Mouse (Mus musculus) lung, adult 2 months (tissue): ENCODE measurements around the gene Clptm1.

Experiments
- CTCF ChIP-seq: fragments of 200-500 bp; IDR thresholded peaks from 2 replicates; pipeline ENCODE4 v1.5.1; 2011; ENCODE audit warnings: mild to moderate bottlenecking, low read length, control low read depth; ENCODE audit not compliant: insufficient read depth
- POLR2A ChIP-seq: fragments of 200-500 bp; IDR thresholded peaks from 2 replicates; pipeline ENCODE4 v1.6.1; 2011; ENCODE audit warnings: low read depth, mild to moderate bottlenecking, control low read depth, low read length, borderline replicate concordance; ENCODE audit errors: extremely low read depth

DNA sequence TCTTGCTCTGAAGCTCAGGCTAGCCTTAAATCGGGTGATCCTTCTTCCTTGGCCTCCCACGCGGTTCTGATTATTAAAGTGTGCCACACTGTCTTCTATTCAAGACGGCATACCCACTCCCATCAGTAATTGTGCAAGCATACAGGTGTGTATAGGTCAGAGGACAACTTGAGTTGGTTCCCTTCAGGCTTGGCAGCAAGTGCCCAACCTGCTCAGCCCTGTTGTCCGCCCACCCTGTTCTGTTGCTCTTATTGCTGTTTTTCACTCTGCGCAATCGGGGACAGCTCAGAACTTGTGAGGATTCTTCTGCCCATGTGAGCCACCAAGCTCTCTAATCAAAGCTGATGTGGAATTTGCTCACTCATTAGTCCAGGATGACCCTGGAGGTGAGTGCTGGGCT lies 40.4 kb upstream of the Clptm1 start:
- TF ChIP-seq POLR2A = no peak
- no peak for TF ChIP-seq CTCF
